Mouse (Mus musculus): ENCODE data around the gene Atxn2l. TPM values are rescaled to one million over a fixed set of nuclear protein-coding genes. Genes with fewer than 3 reads are reported as not detected.
"Not testable (repeated sequence)": the region's sequence is repeated elsewhere in the genome, so short reads cannot be mapped to it uniquely, and the experiment has no call there.

Gene Atxn2l
- polyA plus RNA-seq, 3 experiments from 2014 or later = 13.4 to 16.4 (median 14.8) TPM

DNA sequence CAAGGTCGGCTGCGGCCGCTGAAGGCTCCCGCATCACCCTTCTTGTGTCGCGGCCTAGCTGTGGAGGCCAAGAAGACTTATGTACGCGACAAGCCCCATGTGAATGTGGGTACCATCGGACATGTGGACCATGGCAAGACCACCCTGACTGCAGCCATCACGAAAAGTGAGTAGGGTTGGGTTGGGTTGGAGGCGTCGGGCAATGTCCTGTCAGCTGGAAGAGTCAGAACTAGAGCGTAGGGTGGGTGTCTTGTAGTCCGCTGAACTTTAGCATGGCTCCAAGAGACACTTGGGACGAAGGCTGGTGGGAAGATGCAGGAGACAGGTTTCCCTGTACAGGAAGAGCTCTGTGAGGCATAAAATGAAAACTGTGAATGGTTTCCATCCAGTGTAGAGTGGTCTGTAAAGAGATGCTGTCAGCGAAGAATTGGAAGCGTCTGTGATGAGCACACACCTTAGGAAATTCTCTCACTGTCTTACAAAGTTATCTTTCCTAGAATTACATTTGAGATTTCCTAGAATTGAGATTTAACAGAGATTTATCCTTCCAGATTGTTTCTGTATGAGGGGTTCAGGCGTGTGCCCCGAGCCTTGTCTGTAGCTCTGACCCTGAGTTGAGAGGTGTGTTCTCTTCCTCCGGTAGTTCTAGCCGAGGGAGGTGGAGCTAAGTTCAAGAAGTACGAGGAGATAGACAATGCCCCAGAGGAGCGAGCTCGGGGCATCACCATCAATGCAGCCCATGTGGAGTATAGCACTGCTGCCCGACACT lies 15.4 kb downstream of the Atxn2l start:
- ATAC-seq = not testable (repeated sequence)

DNA sequence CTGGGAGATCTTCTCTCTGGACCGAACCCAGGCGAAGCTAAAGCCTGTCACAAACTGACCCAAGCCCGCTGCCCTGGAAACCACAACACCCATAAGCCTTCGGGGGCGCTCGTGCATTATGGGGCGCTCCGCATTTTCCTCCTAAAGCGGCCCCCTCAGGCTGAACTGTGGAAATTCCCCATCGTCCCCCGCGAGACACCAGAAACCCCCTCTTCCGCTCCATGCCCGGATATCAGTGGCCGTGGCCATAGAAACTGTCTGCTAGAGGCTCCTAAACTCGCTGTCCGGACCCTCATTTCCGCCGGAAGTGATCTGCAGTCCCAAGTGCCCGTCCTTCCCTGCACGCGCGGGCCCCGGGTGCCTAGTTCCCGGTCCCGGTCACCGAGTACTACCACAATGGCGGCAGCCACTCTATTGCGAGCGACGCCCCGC lies 16.2 kb downstream of the Atxn2l start, which contains the start of gene Tufm:
Gene Tufm, plus strand, starts transcription at position 310 of the 432 bp plus-strand sequence.
- peak; percentile 90 for ATAC-seq

DNA sequence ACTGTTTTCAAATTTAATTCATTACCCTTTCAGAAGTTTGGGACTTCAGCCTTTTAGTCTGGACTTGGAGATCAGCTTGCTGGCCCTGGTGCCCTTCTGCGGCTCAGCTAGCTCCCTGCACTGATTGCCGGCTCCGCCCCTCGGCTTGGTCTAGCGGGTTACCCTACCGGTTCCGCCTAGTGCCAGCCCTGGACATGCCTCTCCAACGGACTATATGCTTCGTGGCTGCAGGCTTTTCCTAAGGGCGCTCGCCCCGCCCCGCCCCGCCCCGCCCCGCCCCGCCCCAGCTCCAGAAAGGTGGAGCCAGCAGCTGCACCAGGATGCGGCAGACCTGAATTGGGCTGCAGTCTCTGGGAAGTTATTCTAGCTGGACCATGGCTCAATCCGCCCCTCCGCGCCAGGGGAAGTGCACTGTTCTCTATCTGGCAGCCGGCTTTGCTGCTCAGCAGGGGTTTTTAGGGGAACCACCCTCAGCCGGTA lies 20.8 kb downstream of the Atxn2l start:
- ATAC-seq = peak; percentile 7

DNA sequence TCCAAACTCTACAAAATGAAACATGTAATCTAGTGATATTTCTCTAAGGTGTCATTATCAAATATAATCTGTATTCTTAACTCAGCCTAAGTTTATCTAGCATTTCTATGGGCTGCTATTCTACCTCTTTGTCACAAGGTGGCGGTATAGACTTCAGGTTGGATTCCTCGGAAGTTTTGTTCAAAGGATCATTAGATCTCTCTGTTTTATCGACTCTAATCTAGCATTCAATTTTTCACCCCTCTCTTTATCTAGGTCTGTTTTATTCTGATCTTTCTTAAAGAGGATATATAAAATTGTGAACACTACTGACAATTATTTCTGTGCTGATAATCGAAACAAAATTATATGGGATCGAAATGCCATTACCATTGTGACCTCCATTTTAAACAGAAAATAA lies 21.5 kb downstream of the Atxn2l start:
- peak; percentile 43 for ATAC-seq

DNA sequence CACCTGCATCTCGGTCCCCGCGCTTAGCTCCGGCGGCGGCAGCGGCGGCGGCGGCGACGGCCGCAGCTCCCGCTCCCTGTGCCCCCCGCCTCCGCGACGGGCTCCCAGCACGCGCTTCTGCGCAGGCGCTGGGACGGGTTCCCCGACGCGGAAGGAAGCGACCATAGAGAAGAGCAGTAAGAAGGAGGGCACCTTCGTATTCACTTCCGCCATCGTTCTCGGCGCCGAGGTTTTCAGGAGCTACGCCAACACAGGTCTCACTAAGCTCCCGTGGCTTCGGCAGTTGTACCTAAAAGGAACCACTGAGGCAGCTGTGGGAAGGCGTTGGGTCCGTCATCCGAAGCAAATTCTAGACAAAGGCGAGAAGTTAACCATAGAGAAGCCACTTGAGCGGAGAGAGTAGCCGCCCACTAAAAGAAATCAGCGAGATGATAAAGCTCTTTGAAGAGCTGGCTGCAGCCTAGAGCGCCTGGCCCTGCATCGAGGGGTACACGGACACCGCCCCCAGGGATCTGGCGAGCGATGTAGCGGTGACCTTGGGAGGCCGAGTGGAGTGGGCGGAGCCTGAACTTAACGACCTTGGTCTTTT lies 28.1 kb downstream of the Atxn2l start, which contains the start of gene Sh2b1:
Gene Sh2b1, minus strand, starts transcription at position 432 of the 589 bp plus-strand sequence.
- peak; percentile 65 for ATAC-seq

DNA sequence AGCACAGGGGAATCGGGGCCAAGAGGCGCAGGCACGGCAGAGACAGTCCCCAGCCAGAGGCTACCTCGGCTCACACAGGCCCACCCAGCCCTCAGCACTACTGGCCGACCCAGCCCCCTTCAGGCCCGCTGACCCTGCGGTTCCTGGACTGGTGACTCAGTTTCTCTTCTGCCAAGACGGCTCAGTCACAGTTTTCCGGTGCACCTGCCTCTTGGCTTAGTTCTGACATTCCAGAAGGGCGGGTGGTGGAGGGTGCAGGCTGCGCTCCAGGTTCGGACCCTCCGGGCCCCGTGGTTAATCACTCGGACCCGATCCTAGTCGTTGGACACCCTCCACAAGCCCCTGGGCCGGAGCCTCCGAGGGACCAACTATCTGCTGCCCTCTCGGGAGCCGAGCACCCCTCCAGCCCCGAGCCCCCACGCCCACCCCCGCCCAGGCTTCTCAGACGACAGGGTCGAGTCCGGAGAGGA lies 28.7 kb downstream of the Atxn2l start:
- no peak for ATAC-seq

DNA sequence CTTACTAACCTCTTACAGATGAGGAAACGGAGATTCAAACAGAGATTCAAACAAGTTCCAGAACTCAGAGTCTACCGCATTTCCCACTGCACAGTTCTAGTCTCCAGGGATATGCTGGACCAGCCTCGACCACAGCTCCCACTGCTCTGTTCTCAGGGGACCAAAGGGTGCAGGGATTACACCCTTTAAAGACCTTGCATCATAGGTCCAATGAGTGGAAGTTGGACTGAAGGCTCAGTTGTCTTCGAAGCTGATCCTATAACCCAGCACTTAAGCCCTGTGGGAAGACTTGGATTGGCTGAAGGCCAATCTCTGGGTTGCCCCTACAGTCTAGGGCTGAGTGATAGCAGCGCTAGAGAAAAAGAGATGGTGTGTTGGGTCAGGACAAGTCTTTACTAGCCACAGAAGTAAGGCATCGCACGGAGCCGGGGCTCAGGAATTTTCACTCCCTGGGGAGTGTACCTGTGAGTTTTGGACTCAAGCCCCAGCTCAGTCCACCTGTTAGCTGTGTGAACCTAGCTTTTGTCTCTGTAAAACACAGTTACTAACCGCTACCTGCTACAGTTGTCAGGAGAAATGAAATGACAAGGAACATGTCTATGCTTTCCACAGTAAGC lies 29.7 kb downstream of the Atxn2l start:
- ATAC-seq = no peak

DNA sequence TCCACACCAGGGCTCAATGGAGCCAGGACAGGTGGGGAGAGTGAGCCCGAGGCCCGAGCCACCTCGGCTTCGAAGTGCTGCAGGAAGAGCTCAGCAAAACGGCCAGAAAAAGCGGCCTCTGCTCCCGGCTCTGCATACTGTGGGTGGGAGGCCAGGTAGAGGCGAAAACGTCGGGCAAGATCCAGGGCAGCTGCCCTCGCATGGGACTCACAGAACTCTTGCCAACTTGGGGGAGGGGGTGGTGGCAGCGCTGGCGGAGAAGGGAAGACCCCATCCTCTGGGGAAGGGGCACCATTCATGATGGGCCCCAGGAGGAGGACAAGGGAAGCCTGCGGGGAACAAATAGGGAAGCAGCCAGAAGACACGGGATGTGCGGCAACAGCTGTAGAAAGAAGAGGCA lies 30.5 kb downstream of the Atxn2l start:
- no peak for ATAC-seq

DNA sequence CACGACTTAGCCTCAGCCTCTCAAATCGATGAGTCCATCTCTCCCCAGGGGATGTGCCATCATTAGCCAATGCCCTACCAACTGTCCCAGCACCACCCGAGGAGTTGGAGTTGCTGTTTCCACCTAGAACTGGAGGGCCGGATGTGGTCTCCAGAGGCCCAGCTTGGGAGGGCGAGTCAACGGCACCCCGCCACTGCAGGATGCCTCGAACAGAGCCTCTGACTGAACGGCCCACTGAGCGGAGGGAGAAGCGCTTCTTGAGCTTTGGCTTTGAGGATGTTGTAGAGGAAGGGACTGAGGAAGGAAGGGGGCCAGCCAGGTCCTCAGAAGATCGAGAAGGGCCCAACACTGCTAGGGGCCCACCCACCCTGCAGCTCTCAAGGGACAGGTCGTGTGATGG lies 30.9 kb downstream of the Atxn2l start:
- ATAC-seq = peak; percentile 69

DNA sequence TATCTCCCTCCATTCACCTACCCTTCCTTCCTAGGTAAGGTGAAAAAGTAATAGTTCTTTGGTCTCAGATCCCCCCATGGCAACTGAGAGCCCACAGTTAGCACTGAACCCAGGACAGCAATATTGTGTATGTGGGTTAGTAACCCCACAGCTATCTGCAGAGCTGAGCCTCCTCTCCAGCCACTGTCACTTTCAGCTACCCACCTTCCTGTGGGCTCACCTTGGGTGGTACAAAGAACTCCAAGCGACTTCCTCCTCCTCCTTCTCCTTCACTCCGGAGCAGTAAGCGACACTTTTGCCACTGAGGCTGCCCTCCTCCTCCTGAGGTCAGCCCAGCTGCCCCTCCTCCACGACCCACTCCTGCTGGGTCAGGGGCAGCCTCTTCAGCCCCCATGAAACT lies 31.4 kb downstream of the Atxn2l start:
- no peak for ATAC-seq

DNA sequence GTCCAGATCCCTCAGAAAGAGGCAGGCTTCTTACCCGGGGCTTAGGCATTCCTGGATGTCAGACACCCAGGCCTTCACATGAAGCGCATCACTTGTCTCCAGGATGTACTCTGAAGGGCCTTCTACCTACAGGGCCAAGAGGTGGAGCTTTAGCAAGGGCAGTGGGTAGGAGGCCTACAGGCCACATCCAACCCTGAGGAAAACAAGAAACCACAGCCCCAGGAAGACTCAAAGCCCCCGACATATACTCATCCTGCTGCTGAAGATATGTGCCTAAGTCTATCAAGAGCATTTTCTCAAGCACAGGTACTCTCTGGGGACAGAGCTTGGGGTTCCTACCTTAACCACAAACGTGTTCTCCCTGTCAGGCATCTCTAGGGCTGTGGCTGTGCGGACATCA lies 31.9 kb downstream of the Atxn2l start:
- ATAC-seq = no peak

DNA sequence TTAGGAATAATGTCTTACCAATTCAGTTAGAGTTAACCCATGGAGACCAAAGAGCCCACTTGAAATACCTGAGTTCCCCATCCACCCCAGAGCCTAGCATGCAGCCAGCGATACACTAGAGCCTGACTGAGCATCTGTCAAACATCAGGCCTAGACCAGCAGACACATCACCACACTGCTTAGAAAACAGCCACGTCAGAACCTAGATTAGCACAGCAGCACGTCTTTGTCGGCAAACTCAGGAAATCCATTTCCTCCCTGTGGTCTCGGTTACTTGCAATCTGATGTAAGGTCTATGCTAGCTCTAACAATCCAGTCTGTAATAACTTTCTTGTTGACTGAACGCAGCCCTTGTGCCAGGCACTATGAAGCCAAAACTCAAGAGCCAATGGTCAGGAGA lies 33.2 kb downstream of the Atxn2l start:
- ATAC-seq = peak; percentile 77

DNA sequence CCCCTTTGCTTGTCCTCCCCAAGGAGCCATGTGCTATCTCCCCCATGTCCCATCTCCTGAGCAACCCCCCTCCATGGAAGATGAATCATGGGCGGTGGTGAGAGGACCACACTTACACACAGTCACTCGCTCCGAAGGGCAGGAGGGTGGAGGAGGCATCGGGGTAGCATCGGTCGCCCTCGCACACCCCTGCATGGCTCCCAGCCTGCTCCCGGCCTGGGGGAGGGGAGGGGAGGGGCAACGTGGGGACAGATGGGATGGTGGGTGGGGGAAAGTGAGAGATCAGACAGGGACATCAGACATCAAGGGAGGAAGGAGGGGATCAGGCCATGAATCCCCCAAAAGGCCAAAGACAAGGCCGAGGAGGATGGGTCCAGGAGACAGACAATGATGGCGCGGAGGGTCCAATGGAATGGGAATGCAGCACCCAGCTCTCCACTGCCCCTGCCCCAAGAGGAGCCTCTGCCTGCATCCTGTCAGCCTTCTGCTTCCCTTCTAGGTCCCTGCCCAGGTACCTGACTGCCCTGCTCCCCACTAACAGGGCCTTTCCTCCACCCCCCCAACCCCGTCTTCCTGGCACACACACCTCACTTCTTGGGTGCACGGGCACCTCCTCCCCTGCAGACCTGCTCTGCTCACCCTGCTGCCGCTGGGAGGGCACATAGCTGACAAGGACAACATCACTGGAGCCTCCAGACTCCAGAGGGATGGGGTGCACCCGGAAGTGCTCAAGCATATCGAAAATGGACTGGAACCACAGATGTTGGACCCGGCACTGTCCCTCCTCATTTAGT lies 35.2 kb downstream of the Atxn2l start:
- ATAC-seq = no peak

DNA sequence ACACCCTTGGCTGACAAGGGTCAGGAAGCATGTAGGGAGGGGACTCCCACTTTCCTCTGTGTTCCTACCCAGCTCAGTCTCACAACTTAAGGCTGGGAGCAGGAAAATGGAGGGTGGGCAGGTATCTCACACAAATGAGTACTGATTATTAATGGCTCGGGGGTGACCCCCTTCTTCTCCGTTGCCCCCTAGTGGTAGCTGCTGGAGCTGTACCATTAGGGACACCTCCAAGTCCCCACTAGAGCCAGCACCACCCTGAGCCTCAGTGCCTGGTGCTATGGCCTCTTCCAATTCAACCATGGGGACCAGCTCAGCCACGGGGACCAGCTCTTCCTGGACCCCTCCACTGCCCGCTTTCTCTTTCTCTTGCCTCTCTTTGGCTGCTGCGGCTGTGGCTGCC lies 36.0 kb downstream of the Atxn2l start:
- no peak for ATAC-seq

DNA sequence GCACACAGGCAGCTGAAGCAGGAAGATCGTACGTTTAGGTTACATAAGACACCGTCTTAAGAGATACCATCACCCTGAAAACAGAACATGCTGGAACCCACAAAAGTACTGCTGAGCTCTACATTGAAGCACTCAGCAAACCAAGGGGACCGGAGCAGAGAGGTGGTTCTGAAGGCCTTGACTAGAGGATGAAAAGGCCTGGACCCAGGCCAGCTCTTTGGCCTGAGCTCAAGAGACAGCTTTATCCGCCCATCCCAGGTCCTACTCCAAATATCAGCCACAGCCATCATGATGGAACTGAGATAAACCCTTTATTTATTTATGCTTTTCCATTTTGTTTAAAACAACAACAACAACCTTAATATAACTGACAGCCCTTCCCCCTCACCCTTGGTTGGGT lies 36.5 kb downstream of the Atxn2l start:
- no peak for ATAC-seq

DNA sequence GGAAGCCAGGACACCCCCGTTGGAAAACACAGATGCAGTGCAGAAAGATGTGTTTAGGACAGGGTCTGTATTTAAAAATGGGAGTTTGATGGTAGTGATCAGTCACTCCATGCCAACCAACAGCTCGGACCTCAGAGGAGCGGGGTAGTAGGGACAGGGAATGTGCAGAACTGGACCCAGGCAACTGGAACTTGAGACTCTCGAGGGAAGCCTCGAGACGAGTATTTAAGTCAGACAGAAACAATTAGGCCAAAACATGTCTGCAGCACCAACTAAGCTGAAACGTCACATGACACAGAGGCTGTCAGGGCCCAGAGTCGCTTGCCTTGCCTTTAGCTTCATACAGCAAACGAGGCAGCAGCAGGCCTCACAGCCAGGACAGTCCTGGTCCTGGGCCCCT lies 37.1 kb downstream of the Atxn2l start:
- ATAC-seq = no peak

DNA sequence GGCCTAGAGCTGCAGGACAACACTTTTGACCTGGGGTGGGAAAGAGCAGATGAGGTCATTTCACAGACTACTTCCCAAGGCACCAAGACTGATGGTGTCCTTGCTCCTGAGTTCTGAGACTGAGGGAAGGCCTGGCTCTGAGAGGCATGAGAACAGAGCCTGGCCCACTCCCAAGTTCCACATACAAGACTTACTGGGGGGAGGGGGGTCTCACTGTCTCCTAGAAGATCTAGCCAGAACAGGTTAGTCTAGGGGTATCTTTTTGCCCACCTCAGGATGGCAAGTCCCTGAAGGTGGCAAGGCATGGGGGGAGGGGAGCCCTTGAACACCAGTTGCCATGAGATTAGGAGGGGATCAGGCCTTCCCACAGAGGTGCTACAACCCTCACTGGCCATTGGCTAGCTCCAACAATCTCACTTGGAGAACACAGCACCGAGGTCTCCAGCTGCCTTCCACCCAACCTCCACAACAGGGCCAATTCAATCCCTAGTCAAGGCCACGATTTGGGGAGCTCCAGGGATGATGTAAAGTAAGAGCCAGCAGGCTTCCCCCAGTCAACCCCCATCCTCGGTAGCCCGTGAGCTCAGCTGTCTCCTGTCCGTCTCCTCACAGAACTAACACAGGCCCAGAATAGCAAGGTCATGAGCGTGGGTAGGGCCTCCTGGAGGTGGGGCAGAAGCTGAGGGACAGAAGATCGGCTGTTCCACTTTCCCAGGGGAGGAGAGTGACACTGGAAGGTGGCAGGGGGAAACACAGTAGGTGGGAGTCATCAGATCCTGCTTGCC lies 37.8 kb downstream of the Atxn2l start:
- no peak for ATAC-seq

DNA sequence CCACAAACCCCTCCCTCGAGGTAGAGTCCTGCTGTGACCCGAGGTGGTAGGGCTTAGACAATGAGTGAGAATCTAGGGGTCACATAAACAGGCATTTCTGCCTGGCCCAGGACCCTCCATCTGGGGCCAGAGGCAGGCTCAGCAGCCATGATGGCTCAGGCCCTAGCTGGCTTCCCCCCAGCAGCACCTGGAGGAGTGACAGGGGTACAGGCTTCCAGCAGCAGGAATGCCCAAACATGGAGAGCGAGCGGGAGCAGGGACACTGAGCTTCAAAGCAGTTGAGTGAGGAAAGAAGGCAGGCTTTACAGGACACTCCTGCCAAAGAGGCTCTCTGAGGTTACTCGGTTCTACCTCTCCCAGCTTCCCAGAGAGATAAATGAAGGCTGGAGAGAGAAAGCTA lies 38.4 kb downstream of the Atxn2l start:
- no peak for ATAC-seq

DNA sequence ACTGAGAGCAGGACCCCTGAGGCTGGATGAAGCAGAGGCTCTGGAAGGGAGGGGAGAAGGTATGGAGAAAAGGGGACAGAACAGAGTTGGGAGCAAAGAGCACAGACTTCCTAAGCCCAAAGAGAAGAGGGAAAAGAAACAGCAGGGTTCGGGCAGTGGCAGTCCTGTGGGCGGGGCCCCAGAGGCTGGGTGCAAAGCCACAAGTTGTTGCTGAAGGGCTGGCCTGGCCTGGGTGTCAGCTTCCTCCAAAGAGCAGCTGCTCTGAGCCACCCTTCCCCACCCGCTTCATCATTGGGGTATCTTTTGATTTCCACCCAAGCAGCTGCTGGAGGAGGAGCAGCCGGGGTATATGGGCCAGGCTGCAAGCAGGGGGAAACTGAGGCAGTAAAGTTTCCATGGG lies 39.1 kb downstream of the Atxn2l start:
- ATAC-seq = no peak

DNA sequence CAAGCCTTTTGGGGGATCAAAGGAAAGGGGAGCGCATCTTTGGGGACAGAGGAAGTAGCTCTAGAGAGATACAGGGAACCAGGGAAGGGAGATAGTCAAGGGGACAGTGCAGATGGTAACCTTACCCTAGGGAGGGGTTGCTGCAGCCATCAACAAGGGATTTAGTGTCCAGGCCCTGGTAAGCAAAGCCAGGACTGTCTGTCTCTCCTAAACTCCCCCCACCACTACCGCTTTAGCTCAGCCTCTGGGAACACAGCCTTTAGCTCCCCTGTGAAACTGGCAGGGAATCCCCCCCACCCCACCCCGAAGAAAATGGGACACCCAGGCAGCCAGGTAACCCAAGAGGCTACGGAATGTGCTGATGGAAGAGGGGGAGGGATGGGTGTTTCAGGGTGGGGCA lies 39.7 kb downstream of the Atxn2l start:
- no peak for ATAC-seq

DNA sequence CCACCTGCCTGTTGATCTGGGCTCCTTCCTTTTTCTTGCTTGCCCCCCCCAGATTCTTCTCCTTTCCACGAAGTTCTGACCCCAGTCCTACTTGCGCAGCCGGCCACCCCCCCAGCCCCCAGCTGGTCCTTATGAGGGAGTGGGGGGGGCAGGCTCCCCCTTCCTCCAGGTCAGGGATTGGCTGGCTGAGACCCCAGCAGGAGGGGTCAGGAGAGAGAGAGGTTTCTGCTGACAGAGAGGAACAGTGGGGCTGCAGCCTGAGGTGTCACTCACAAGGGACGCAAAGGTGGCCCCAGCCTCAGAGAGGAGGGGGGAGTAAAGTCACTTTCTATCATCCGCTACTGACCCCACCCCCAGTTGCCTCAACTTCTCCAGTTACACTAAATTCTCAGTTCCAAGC lies 40.2 kb downstream of the Atxn2l start, which contains the start of gene Atp2a1:
Gene Atp2a1, minus strand, starts transcription at position 105 of the 400 bp plus-strand sequence.
- no peak for ATAC-seq

DNA sequence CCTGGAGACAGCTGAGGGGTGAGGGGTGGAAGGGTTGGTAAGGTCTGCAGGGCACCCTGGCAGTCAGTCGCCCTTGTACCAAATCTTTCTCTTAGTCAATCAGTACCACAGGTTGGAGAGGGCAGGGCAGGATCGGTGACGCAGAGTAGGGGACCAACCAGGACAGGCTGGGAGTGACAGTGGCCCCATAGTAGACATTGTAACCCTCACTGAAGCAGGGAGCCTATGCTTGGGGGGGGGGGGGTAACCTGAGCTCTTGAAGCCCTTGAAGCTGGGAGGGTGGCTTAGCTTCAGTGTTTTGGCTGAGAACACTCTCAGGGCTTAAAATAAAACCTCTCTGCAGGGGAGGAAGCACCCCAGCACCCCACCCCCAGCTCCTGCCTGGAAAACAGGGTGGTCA lies 41.6 kb downstream of the Atxn2l start:
- ATAC-seq = no peak

Data from inflammation-experienced regulatory T-cells, adult 6 months (primary cell).